Mouse (Mus musculus) kidney, postnatal 10 days (tissue): ENCODE data around the gene Atg2a.

Experiments
- DNase-seq: peaks from one replicate; pipeline ENCODE4 v3.0.0; 2021; ENCODE audit warnings: mixed read lengths

Gene Atg2a

GRCm38 (mm10) chr19:6241274-6242107 lies at the start of gene Atg2a:
Gene Atg2a, plus strand, starts transcription at chr19:6241668.
- peak; percentile 99 for DNase-seq

GRCm38 (mm10) chr19:6204265-6204664 lies 37.2 kb upstream of the Atg2a start:
- DNase-seq = no peak

GRCm38 (mm10) chr19:6206716-6207115 lies 34.8 kb upstream of the Atg2a start:
- peak; percentile 10 for DNase-seq

- DNase-seq = no peak
Observed at GRCm38 (mm10) chr19:6216046-6216705, 25.3 kb upstream of the Atg2a start.

- DNase-seq = no peak
Observed at GRCm38 (mm10) chr19:6218606-6219005, 22.9 kb upstream of the Atg2a start.

- no peak for DNase-seq
Observed at GRCm38 (mm10) chr19:6226135-6226534, 15.3 kb upstream of the Atg2a start, which contains the start of gene Gpha2. Gene Gpha2, plus strand, starts transcription at chr19:6226380.

GRCm38 (mm10) chr19:6226763-6227162 lies 14.7 kb upstream of the Atg2a start:
- no peak for DNase-seq

GRCm38 (mm10) chr19:6227864-6228263 lies 13.6 kb upstream of the Atg2a start:
- DNase-seq = no peak

- no peak for DNase-seq
Observed at GRCm38 (mm10) chr19:6230411-6230810, 11.1 kb upstream of the Atg2a start.

- no peak for DNase-seq
Observed at GRCm38 (mm10) chr19:6231036-6231435, 10.4 kb upstream of the Atg2a start.

- peak; percentile 43 for DNase-seq
Observed at GRCm38 (mm10) chr19:6233647-6234046, 7.8 kb upstream of the Atg2a start.

GRCm38 (mm10) chr19:6234337-6235083 lies 7.0 kb upstream of the Atg2a start:
- no peak for DNase-seq

- peak; percentile 97 for DNase-seq
Observed at GRCm38 (mm10) chr19:6235084-6236052, 6.1 kb upstream of the Atg2a start, which contains the start of gene Ppp2r5b. Gene Ppp2r5b, minus strand, starts transcription at chr19:6235872.

- peak; percentile 95 for DNase-seq
Observed at GRCm38 (mm10) chr19:6236053-6236441, 5.4 kb upstream of the Atg2a start.

- DNase-seq = no peak
Observed at GRCm38 (mm10) chr19:6236842-6237241, 4.6 kb upstream of the Atg2a start.

- no peak for DNase-seq
Observed at GRCm38 (mm10) chr19:6238740-6239139, 2.7 kb upstream of the Atg2a start.

- no peak for DNase-seq
Observed at GRCm38 (mm10) chr19:6240136-6240535, 1.3 kb upstream of the Atg2a start.

GRCm38 (mm10) chr19:6240725-6241124 lies 743 bp upstream of the Atg2a start:
- no peak for DNase-seq

- peak; percentile 67 for DNase-seq
Observed at GRCm38 (mm10) chr19:6242281-6242680, 813 bp downstream of the Atg2a start.

- no peak for DNase-seq
Observed at GRCm38 (mm10) chr19:6243226-6243625, 1.8 kb downstream of the Atg2a start.

GRCm38 (mm10) chr19:6245806-6246205 lies 4.3 kb downstream of the Atg2a start:
- DNase-seq = no peak
